Mouse (Mus musculus) kidney, postnatal 0 days (tissue): ENCODE measurements around the gene Rnf26. TPM values are rescaled to one million over a fixed set of nuclear protein-coding genes. Genes with fewer than 3 reads are reported as not detected.

Experiments used
- ATAC-seq: fragments of 200-750 bp; cut with Nextera tagmentation; replicated peaks from 2 replicates; pipeline ENCODE4 v1.8.0; 2017; ENCODE audit warnings: low read depth, moderate number of reproducible peaks, moderate TSS enrichment, moderate library complexity; ENCODE audit not compliant: low FRiP score
- DNase-seq: peaks from one replicate; pipeline ENCODE4 v3.0.0-alpha.2; 2016; ENCODE audit warnings: low spot score
- H3K27ac ChIP-seq: fragments of 300-500 bp; sonication (generic); 2 replicates; pipeline ENCODE4 v1.5.1; 2014; ENCODE audit warnings: mild to moderate bottlenecking
- H3K27me3 ChIP-seq: fragments of 300-500 bp; sonication (generic); 2 replicates; pipeline ENCODE4 v1.6.1; 2014; ENCODE audit warnings: low read length, mixed read lengths; ENCODE audit not compliant: insufficient read depth
- H3K36me3 ChIP-seq: fragments of 300-500 bp; sonication (generic); 2 replicates; pipeline ENCODE4 v1.6.1; 2014; ENCODE audit warnings: low read length, mixed read lengths; ENCODE audit not compliant: insufficient read depth
- H3K4me1 ChIP-seq: fragments of 300-500 bp; sonication (generic); replicated peaks from 2 replicates; pipeline ENCODE4 v1.6.1; 2014; ENCODE audit warnings: antibody characterized with exemption, low read length, mixed read lengths; ENCODE audit not compliant: insufficient read depth
- H3K4me2 ChIP-seq: fragments of 300-500 bp; sonication (generic); 2 replicates; pipeline ENCODE4 v1.6.1; 2014; ENCODE audit warnings: mild to moderate bottlenecking, low read length, moderate library complexity, mixed read lengths
- H3K4me3 ChIP-seq: fragments of 300-500 bp; sonication (generic); replicated peaks from 2 replicates; pipeline ENCODE4 v1.5.1; 2014; ENCODE audit warnings: low read depth, low read length
- H3K9ac ChIP-seq: fragments of 300-500 bp; sonication (generic); 2 replicates; pipeline ENCODE4 v1.6.1; 2014; ENCODE audit warnings: low read depth, low read length
- H3K9me3 ChIP-seq: fragments of 300-500 bp; sonication (generic); replicated peaks from 2 replicates; pipeline ENCODE4 v1.6.1; 2016; ENCODE audit warnings: low read length, inconsistent platforms, mixed read lengths
- CTCF ChIP-seq: IDR thresholded peaks from 2 replicates; pipeline ENCODE4 v1.5.1; 2016; ENCODE audit warnings: antibody characterized with exemption, low read depth, mild to moderate bottlenecking, moderate library complexity
- WGBS: fragments of 180-500 bp; shearing (Covaris S2); extraction: QIAGEN DNeasy Blood & Tissue Kit; methylation state at CpG from one replicate; pipeline ENCODE4 v1.1.7; 2014; 5-methylcytosine and 5-hydroxymethylcytosine counted together
- polyA plus RNA-seq: library from polyadenylated mRNA; unstranded; fragments of >200 nt; fragmentation: Nextera tagmentation; extraction: Ambion mirVana; gene quantifications from 2 replicates; pipeline ENCODE4 v1.2.1, GENCODE M21; 2015

The Rnf26 gene
- polyA plus RNA-seq, 1 experiment from 2014 or later = 46.6 TPM

GRCm38 (mm10) chr9:44084659-44085229 lies 28.6 kb downstream of the Rnf26 start:
- no peaks in the 10 kb centered on the region for H3K9me3 ChIP-seq
- peak; percentile 88 for DNase-seq
- peaks cover 32% of the 10 kb centered on the region for H3K4me1 ChIP-seq
- peak overlapping the region; percentile 79 for H3K4me2 ChIP-seq
- no peaks in the 10 kb centered on the region for H3K36me3 ChIP-seq
- TF ChIP-seq CTCF = no peak
- H3K27ac ChIP-seq = peak overlapping the region; percentile 77
- peak overlapping the region; percentile 65 for H3K9ac ChIP-seq
- peak overlapping the region; percentile 54 for H3K4me3 ChIP-seq
- no peaks in the 10 kb centered on the region for H3K27me3 ChIP-seq
- ATAC-seq = peak; percentile 67
- WGBS = under 1% methylated on average over 61 of the region's 62 CpGs

GRCm38 (mm10) chr9:44084236-44084635 lies 29.1 kb downstream of the Rnf26 start:
- peak overlapping the region; percentile 79 for H3K4me2 ChIP-seq
- peak overlapping the region; percentile 77 for H3K27ac ChIP-seq
- no peak for ATAC-seq
- WGBS = under 1% methylated on average over 14 of the region's 14 CpGs
- H3K27me3 ChIP-seq = no peaks in the 10 kb centered on the region
- H3K9ac ChIP-seq = peak overlapping the region; percentile 65
- DNase-seq = no peak
- peak overlapping the region; percentile 54 for H3K4me3 ChIP-seq
- peaks cover 37% of the 10 kb centered on the region for H3K4me1 ChIP-seq
- no peak for TF ChIP-seq CTCF
- H3K36me3 ChIP-seq = no peaks in the 10 kb centered on the region
- no peaks in the 10 kb centered on the region for H3K9me3 ChIP-seq

DNA sequence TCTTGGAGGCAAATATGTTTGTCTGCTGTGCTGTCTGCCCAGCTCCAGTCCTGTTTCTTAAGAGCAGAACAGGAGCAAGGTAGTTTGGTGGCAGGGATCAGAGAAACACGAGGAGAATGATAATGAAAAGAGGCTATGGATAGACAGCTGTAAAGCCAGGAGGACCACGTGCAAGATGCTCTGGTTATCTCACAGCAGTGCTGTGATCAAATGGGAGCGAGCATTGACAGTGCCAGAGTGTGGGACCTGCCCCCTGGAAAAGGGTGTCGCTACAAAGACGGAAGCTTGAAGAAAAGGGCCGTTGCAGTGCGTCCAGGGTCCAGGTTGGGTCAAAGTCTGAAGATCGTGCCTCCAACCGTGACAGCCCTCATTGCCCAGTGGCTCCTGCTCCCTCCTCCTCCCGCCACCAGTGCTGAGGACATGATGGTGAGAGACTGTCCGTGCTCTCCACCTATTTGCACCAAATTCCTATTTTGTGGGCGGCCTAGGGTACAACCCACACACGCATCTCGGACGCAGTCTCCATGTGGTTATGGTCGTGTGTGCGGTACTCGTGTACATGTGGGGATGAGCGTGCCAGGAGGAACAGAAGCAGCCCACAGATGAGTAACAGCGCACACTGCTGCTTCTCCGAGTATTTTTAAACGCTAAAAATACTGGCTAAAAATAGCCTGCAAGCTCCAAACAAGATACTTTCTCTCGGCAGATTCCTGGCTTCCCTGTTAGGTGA lies 29.8 kb downstream of the Rnf26 start:
- TF ChIP-seq CTCF = no peak
- H3K9me3 ChIP-seq = no peaks in the 10 kb centered on the region
- H3K27ac ChIP-seq = peak overlapping the region; percentile 77
- DNase-seq (no peak), ATAC-seq (peak; percentile 15)
- peaks cover 42% of the 10 kb centered on the region for H3K4me1 ChIP-seq
- H3K4me2 ChIP-seq = peak overlapping the region; percentile 79
- H3K27me3 ChIP-seq = no peaks in the 10 kb centered on the region
- no peaks in the 10 kb centered on the region for H3K36me3 ChIP-seq
- 11% methylated on average over 23 of the region's 23 CpGs for WGBS
- peak overlapping the region; percentile 65 for H3K9ac ChIP-seq
- H3K4me3 ChIP-seq = peak overlapping the region; percentile 54

- H3K27me3 ChIP-seq = no peaks in the 10 kb centered on the region
- no peak overlapping the region for H3K4me2 ChIP-seq
- DNase-seq = no peak
- 92% methylated on average over 5 of the region's 5 CpGs for WGBS
- no peak overlapping the region for H3K9ac ChIP-seq
- no peak overlapping the region for H3K4me3 ChIP-seq
- H3K4me1 ChIP-seq = peaks cover 46% of the 10 kb centered on the region
- peak overlapping the region; percentile 61; the same call in 1 of the 2 replicates for H3K27ac ChIP-seq
- no peaks in the 10 kb centered on the region for H3K36me3 ChIP-seq
- H3K9me3 ChIP-seq = no peaks in the 10 kb centered on the region
- TF ChIP-seq CTCF = no peak
- no peak for ATAC-seq
Observed at GRCm38 (mm10) chr9:44082266-44082665, 31.1 kb downstream of the Rnf26 start.

DNA sequence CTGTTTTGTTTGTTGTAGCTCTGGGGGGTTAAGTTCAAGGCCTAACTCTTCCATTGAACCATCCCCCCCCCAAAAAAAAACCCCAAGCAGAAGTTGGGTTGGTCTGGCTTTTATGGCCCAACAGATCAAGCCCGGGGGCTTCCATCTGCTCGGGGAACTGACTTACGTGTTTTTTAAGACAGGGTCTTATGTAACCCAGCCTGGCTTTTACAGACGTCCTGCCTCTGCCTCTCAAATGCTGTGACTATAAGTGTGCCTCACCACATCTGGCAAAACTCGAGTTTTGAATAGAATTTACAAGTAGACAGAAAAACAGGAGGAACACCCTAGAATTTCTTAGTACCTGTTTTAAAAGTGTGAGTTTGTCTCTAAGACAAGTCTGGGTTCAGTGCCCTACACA lies 31.7 kb downstream of the Rnf26 start:
- Histone ChIP-seq H3K27ac (0 out of 2 replicates have a peak overlapping the region, but pooled peaks have one; percentile 61), H3K9me3 (no peaks in the 10 kb centered on the region), H3K4me3 (no peak overlapping the region), H3K27me3 (no peaks in the 10 kb centered on the region), H3K4me1 (peaks cover 50% of the 10 kb centered on the region), H3K4me2 (no peak overlapping the region), H3K36me3 (no peaks in the 10 kb centered on the region), H3K9ac (no peak overlapping the region)
- WGBS = 68% methylated on average over 5 of the region's 5 CpGs
- ATAC-seq (no peak), DNase-seq (no peak)
- TF ChIP-seq CTCF = no peak

DNA sequence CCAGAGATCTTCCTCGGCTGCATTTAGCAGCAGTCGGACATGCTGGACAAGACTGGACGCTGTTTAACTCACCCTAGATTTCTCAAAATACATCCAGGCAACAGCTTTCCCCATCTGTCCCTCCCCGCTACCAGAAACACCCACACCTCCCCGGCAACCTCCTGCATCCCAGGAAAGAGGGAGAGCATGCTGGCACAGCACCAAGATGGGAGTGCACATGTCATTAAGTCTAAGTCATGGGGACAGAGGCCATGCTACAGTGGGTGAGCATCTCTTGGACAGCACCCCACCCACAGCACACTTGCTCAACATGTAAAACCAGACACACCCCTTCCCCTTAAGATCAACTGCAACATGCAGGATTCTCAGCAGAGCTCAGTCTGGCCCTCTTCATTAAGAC lies 32.4 kb downstream of the Rnf26 start:
- ATAC-seq = no peak

More for the DNA sequence above, 32.4 kb downstream of the Rnf26 start:
- peaks cover 50% of the 10 kb centered on the region for H3K4me1 ChIP-seq
- no peaks in the 10 kb centered on the region for H3K36me3 ChIP-seq
- no peak overlapping the region for H3K4me3 ChIP-seq
- H3K27me3 ChIP-seq = no peaks in the 10 kb centered on the region
- H3K27ac ChIP-seq = peak overlapping the region; percentile 75
- WGBS = 56% methylated on average over 5 of the region's 5 CpGs
- H3K4me2 ChIP-seq = no peak overlapping the region
- no peak overlapping the region for H3K9ac ChIP-seq
- no peak for DNase-seq
- TF ChIP-seq CTCF = no peak
- H3K9me3 ChIP-seq = no peaks in the 10 kb centered on the region
